Comparison of ENCODE assay signal across 31 mouse cellular contexts in genomic region chr4:73366534-73366933, GRCm38 (mm10). TPM values are rescaled to one million over a fixed set of nuclear protein-coding genes. Genes with fewer than 3 reads are reported as not detected.
DNase-seq lines count a peak whose midpoint lies in the region; ATAC-seq and TF ChIP-seq lines count a peak whose summit lies in the region.
"Had no signal": no experiment of that assay in that cellular context is flagged by ENCODE, and none has a peak within 500 bp of the region (broad histone marks: within the 10 kb centered on the region; RNA-seq: fewer than 3 reads in every experiment).

No protein-coding gene starts in this region.

- H3K27ac ChIP-seq in midbrain, embryonic 11.5 days (ENCODE audit: low read depth, low read length), result no peak overlapping the region
- H3K27ac ChIP-seq in midbrain, embryonic 16.5 days (ENCODE audit: low read length), result no peak overlapping the region
- no peak overlapping the region for H3K27ac ChIP-seq in hindbrain, postnatal 0 days
- H3K27ac ChIP-seq: heart, adult 2 months; heart, embryonic 13.5 days; kidney, embryonic 15.5 days; liver, embryonic 15.5 days; lung, embryonic 15.5 days; neural tube, embryonic 12.5 days had no signal

- no peaks in the 10 kb centered on the region for H3K9me3 ChIP-seq in midbrain, embryonic 11.5 days (ENCODE audit: control insufficient read depth, low read length)
- H3K9me3 ChIP-seq in midbrain, embryonic 16.5 days (replicated peaks; ENCODE audit: control insufficient read depth, low read length, poor library complexity, severe bottlenecking), result no peaks in the 10 kb centered on the region
- no peaks in the 10 kb centered on the region for H3K9me3 ChIP-seq in hindbrain, postnatal 0 days (ENCODE audit: low read length)
- H3K9me3 ChIP-seq: kidney, embryonic 15.5 days; liver, embryonic 15.5 days; lung, embryonic 15.5 days; megakaryocyte, embryonic 14.5 days; neural tube, embryonic 12.5 days had no signal

- ATAC-seq in midbrain, embryonic 11.5 days (ENCODE audit: low FRiP score), result peak; percentile 87
- no peak for ATAC-seq in midbrain, embryonic 16.5 days
- no peak for ATAC-seq in hindbrain, postnatal 0 days

- no peak overlapping the region for H3K4me2 ChIP-seq in midbrain, embryonic 11.5 days
- H3K4me2 ChIP-seq in midbrain, embryonic 16.5 days (ENCODE audit: low read length), result no peak overlapping the region
- H3K4me2 ChIP-seq in hindbrain, postnatal 0 days (ENCODE audit: low read depth, low read length), result no peak overlapping the region
- H3K4me2 ChIP-seq: heart, embryonic 13.5 days; kidney, embryonic 15.5 days; liver, embryonic 15.5 days; lung, embryonic 15.5 days; neural tube, embryonic 12.5 days had no signal

- no peak overlapping the region for H3K4me3 ChIP-seq in midbrain, embryonic 11.5 days (ENCODE audit: low read depth, low read length)
- H3K4me3 ChIP-seq in midbrain, embryonic 16.5 days (ENCODE audit: low read depth, low read length), result no peak overlapping the region
- H3K4me3 ChIP-seq in hindbrain, postnatal 0 days (ENCODE audit: low read length), result no peak overlapping the region
- H3K4me3 ChIP-seq: heart, adult 2 months; heart, embryonic 13.5 days; kidney, embryonic 15.5 days; liver, embryonic 15.5 days; lung, embryonic 15.5 days; megakaryocyte, embryonic 14.5 days; neural tube, embryonic 12.5 days had no signal

- no peaks in the 10 kb centered on the region for H3K36me3 ChIP-seq in midbrain, embryonic 11.5 days (ENCODE audit: control insufficient read depth, insufficient read depth, low read length)
- no peaks in the 10 kb centered on the region for H3K36me3 ChIP-seq in midbrain, embryonic 16.5 days (ENCODE audit: control insufficient read depth, insufficient read depth, low read length)
- H3K36me3 ChIP-seq in hindbrain, postnatal 0 days (ENCODE audit: insufficient read depth, low read length), result no peaks in the 10 kb centered on the region
- H3K36me3 ChIP-seq: heart, embryonic 13.5 days; kidney, embryonic 15.5 days; liver, embryonic 15.5 days; lung, embryonic 15.5 days; neural tube, embryonic 12.5 days had no signal

- no peak for TF ChIP-seq CTCF in hindbrain, postnatal 0 days (IDR thresholded peaks at IDR 0.05; ENCODE audit: low read depth)

- 16% methylated on average over 3 of the region's 3 CpGs for WGBS in midbrain, embryonic 11.5 days
- 10% methylated on average over 3 of the region's 3 CpGs for WGBS in midbrain, embryonic 16.5 days
- WGBS in hindbrain, postnatal 0 days, result 32% methylated on average over 3 of the region's 3 CpGs

- DNase-seq in embryo, embryonic 11 days, result peak; percentile 7
- no peak for DNase-seq in embryo, embryonic 10.5 days (ENCODE audit: low spot score)
- DNase-seq in midbrain, embryonic 11.5 days (ENCODE audit: low spot score, missing footprints), result no peak
- peak; percentile 3 for DNase-seq in hindbrain, postnatal 0 days (ENCODE audit: low spot score)
- peak; percentile 68 for DNase-seq in retina, postnatal 1 day
- DNase-seq in layer of hippocampus, postnatal 25 days (ENCODE audit: extremely low spot score in 1 of 2, low spot score in 1 of 2), result no peak
- no peak for DNase-seq in cerebellum, postnatal 14 days
- DNase-seq: adrenal gland, postnatal 10 days; cerebellum, adult 11 months; cerebellum, postnatal 25 days; gastrocnemius, postnatal 36 days; heart, adult 2 months; kidney, adult 11 months; kidney, postnatal 36 days; left cerebral cortex, postnatal 4 days; liver; lung, postnatal 36 days; right cerebral cortex, postnatal 4 days; thymus, postnatal 25 days had no signal

- no peak overlapping the region for H3K9ac ChIP-seq in midbrain, embryonic 11.5 days (ENCODE audit: low read length)
- H3K9ac ChIP-seq in midbrain, embryonic 16.5 days (ENCODE audit: low read depth, low read length), result no peak overlapping the region
- H3K9ac ChIP-seq in hindbrain, postnatal 0 days (replicated peaks; ENCODE audit: low read length), result no peak overlapping the region
- H3K9ac ChIP-seq: heart, embryonic 13.5 days; kidney, embryonic 15.5 days; liver, embryonic 15.5 days; lung, embryonic 15.5 days; neural tube, embryonic 12.5 days had no signal

- no peaks in the 10 kb centered on the region for H3K4me1 ChIP-seq in midbrain, embryonic 11.5 days (ENCODE audit: control insufficient read depth, insufficient read depth, low read length)
- no peaks in the 10 kb centered on the region for H3K4me1 ChIP-seq in midbrain, embryonic 16.5 days (ENCODE audit: control insufficient read depth, insufficient read depth, low read length)
- H3K4me1 ChIP-seq in hindbrain, postnatal 0 days (ENCODE audit: insufficient read depth, low read length), result no peaks in the 10 kb centered on the region
- H3K4me1 ChIP-seq: heart, embryonic 13.5 days; kidney, embryonic 15.5 days; liver, embryonic 15.5 days; lung, embryonic 15.5 days; megakaryocyte, embryonic 14.5 days; neural tube, embryonic 12.5 days had no signal

- no peaks in the 10 kb centered on the region for H3K27me3 ChIP-seq in midbrain, embryonic 11.5 days (ENCODE audit: control insufficient read depth, insufficient read depth, low read length)
- H3K27me3 ChIP-seq in midbrain, embryonic 16.5 days (ENCODE audit: control insufficient read depth, insufficient read depth, low read depth, low read length), result no peaks in the 10 kb centered on the region
- H3K27me3 ChIP-seq in hindbrain, postnatal 0 days (ENCODE audit: insufficient read depth, low read length), result no peaks in the 10 kb centered on the region
- H3K27me3 ChIP-seq: heart, embryonic 13.5 days; kidney, embryonic 15.5 days; liver, embryonic 15.5 days; lung, embryonic 15.5 days; megakaryocyte, embryonic 14.5 days; neural tube, embryonic 12.5 days had no signal

RNA-seq across cellular contexts. Expression of gene Gm11487, which starts 38.3 kb away (rescaled TPM):
- not detected in 2 replicates for polyA plus RNA-seq in midbrain, embryonic 11.5 days (2014; fragmentation: Nextera tagmentation; extraction: Ambion mirVana)
- polyA plus RNA-seq in midbrain, embryonic 16.5 days (2015; fragmentation: Nextera tagmentation; extraction: Ambion mirVana), result not detected in 2 replicates
- not detected in 2 replicates for total RNA-seq in hindbrain, postnatal 0 days (2014; rRNA removed)
- polyA plus RNA-seq in hindbrain, postnatal 0 days (2015; fragmentation: Nextera tagmentation; extraction: Ambion mirVana), result not detected in 2 replicates
- total RNA-seq in layer of hippocampus, postnatal 25 days (2021), result not detected
- total RNA-seq: adrenal gland, postnatal 10 days; gastrocnemius, adult 18-20 months; gastrocnemius, postnatal 36 days; heart, adult 2 months; heart, postnatal 25 days; left cerebral cortex, adult 8-10 months; left cerebral cortex, postnatal 4 days had no signal
- polyA plus RNA-seq: embryonic facial prominence, embryonic 11.5 days; heart, adult 2 months; heart, embryonic 13.5 days; kidney, embryonic 15.5 days; liver, embryonic 15.5 days; lung, embryonic 15.5 days; neural tube, embryonic 12.5 days; stomach, embryonic 14.5 days had no signal

Comparison
In these comparisons a context has a peak if more than half of its experiments do, and no peak if none do; other contexts are left out.
1. DNase-seq: peak in embryo, embryonic 11 days (single experiment), hindbrain, postnatal 0 days (single experiment) and retina, postnatal 1 day (single experiment); none in embryo, embryonic 10.5 days (single experiment), midbrain, embryonic 11.5 days (single experiment), layer of hippocampus, postnatal 25 days (0 of 2) and cerebellum, postnatal 14 days (0 of 2).